Mouse (Mus musculus): Measurements from ENCODE around the gene 4930442H23Rik. TPM values are rescaled to one million over a fixed set of nuclear protein-coding genes. Genes with fewer than 3 reads are reported as not detected.
A peak's percentile ranks its signal among the peaks of the same experiment; 100 is the strongest.

4930442H23Rik gene
- polyA plus RNA-seq, 1 experiment, result not detected

DNA sequence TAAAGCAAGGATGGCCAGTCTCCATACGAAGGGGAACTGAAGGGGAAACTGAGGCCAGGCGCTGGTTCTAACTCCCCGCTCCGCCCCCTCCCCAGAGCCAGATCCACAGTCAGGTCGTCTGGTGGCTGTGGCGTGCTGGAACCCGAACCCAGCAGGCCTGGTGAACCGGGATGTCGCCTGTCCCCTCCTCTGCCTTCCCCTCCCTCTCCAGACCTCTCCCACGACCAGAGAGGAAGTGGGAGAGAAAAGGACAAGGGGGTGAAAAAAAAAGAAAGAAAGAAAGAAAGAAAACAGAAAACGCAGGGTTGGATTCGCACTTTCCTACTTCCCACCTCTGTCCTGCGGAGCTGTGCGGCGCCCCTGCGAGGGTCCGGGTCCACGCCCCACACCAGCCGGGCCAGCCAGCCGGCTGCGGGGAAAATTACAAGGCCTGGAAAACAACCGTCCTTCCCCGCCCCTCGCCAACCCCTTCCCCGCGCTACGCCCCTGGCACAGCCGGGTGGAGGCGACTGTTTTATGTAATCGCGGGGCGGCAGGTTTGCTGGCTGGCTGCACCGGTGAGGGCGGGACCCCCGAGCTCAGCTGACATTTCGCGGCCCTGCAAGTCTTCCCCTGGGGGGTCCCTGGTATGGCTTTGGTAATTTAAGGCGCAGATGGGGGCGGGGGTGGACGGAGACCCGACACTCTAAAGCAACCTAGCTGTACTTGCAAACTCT, 48.5 kb downstream of the 4930442H23Rik start, which contains the start of gene Zbtb7a:
Zbtb7a (plus strand) TSS at position 255 of the 716 bp plus-strand sequence.
- peak within 1 kb of the TSS; percentile 69 for H3K4me3 ChIP-seq (ENCODE audit: insufficient read depth, low read length)
- peaks cover 18% of the 10 kb centered on the region for H3K4me1 ChIP-seq (ENCODE audit: control insufficient read depth, insufficient read depth, low read length)
- TF ChIP-seq CTCF (IDR thresholded peaks at IDR 0.05; ENCODE audit: low read depth, low read length) (no peak), POLR2A (IDR thresholded peaks at IDR 0.05; ENCODE audit: borderline replicate concordance, low read depth, low read length) (no peak)
- peak within 1 kb of the TSS; percentile 96 for H3K27ac ChIP-seq (ENCODE audit: insufficient read depth, low read depth, low read length)

- H3K4me1 ChIP-seq (ENCODE audit: control insufficient read depth, insufficient read depth, low read length), result peaks cover 14% of the 10 kb centered on the region
- H3K27ac ChIP-seq (ENCODE audit: insufficient read depth, low read depth, low read length), result peak overlapping the region; percentile 96
- TF ChIP-seq CTCF (IDR thresholded peaks at IDR 0.05; ENCODE audit: low read depth, low read length) (no peak), POLR2A (IDR thresholded peaks at IDR 0.05; ENCODE audit: borderline replicate concordance, low read depth, low read length) (no peak)
- H3K4me3 ChIP-seq (ENCODE audit: insufficient read depth, low read length), result peak overlapping the region; percentile 69
These were observed 49.5 kb downstream of the 4930442H23Rik start for GRCm38 (mm10) chr10:81134181-81134587.

Other genes starting within 250 kb of the 4930442H23Rik start
- gene Gng7, start 168.9 kb downstream of the 4930442H23Rik start, polyA plus RNA-seq (2012; ENCODE audit: insufficient read depth, insufficient read length, missing spikeins), result 3.5 and 4.6 TPM in 2 replicates
- not detected in 2 replicates for gene Diras1, start 158.2 kb downstream of the 4930442H23Rik start, polyA plus RNA-seq (2012; ENCODE audit: insufficient read depth, insufficient read length, missing spikeins)
- 14.0 and 14.5 TPM in 2 replicates for gene Slc39a3, start 146.4 kb downstream of the 4930442H23Rik start, polyA plus RNA-seq (2012; ENCODE audit: insufficient read depth, insufficient read length, missing spikeins)
- gene Sgta, start 123.7 kb downstream of the 4930442H23Rik start, polyA plus RNA-seq (2012; ENCODE audit: insufficient read depth, insufficient read length, missing spikeins), result 58.5 and 66.8 TPM in 2 replicates
- gene Thop1, start 113.8 kb downstream of the 4930442H23Rik start, polyA plus RNA-seq (2012; ENCODE audit: insufficient read depth, insufficient read length, missing spikeins), result 7.4 and 10.8 TPM in 2 replicates
- gene Creb3l3, start 85.0 kb downstream of the 4930442H23Rik start, polyA plus RNA-seq (2012; ENCODE audit: insufficient read depth, insufficient read length, missing spikeins), result 1.3 TPM in 2 replicates
- 71.4 and 77.6 TPM in 2 replicates for gene Map2k2, start 77.9 kb downstream of the 4930442H23Rik start, polyA plus RNA-seq (2012; ENCODE audit: insufficient read depth, insufficient read length, missing spikeins)
- gene Zbtb7a, start 48.6 kb downstream of the 4930442H23Rik start, polyA plus RNA-seq (2012; ENCODE audit: insufficient read depth, insufficient read length, missing spikeins), result 52.0 and 54.9 TPM in 2 replicates
- gene Pias4, start 15.9 kb downstream of the 4930442H23Rik start, polyA plus RNA-seq (2012; ENCODE audit: insufficient read depth, insufficient read length, missing spikeins), result 21.9 and 28.2 TPM in 2 replicates
- gene Eef2, start 7.2 kb downstream of the 4930442H23Rik start, polyA plus RNA-seq (2012; ENCODE audit: insufficient read depth, insufficient read length, missing spikeins), result 877 and 1,003 TPM in 2 replicates
- 36.4 and 39.8 TPM in 2 replicates for gene Dapk3, start 844 bp downstream of the 4930442H23Rik start, polyA plus RNA-seq (2012; ENCODE audit: insufficient read depth, insufficient read length, missing spikeins)
- gene Nmrk2, start 18.2 kb upstream of the 4930442H23Rik start, polyA plus RNA-seq (2012; ENCODE audit: insufficient read depth, insufficient read length, missing spikeins), result not detected in 2 replicates
- gene Atcay, start 47.0 kb upstream of the 4930442H23Rik start, polyA plus RNA-seq (2012; ENCODE audit: insufficient read depth, insufficient read length, missing spikeins), result not detected in 2 replicates
- 2.7 and 3.0 TPM in 2 replicates for gene Zfr2, start 49.3 kb upstream of the 4930442H23Rik start, polyA plus RNA-seq (2012; ENCODE audit: insufficient read depth, insufficient read length, missing spikeins)
- 10.8 and 14.4 TPM in 2 replicates for gene Matk, start 69.1 kb upstream of the 4930442H23Rik start, polyA plus RNA-seq (2012; ENCODE audit: insufficient read depth, insufficient read length, missing spikeins)
- 46.5 and 51.1 TPM in 2 replicates for gene Mrpl54, start 83.1 kb upstream of the 4930442H23Rik start, polyA plus RNA-seq (2012; ENCODE audit: insufficient read depth, insufficient read length, missing spikeins)
- 34.3 and 36.1 TPM in 2 replicates for gene Apba3, start 83.1 kb upstream of the 4930442H23Rik start, polyA plus RNA-seq (2012; ENCODE audit: insufficient read depth, insufficient read length, missing spikeins)
- 9.2 and 9.8 TPM in 2 replicates for gene Tjp3, start 107.7 kb upstream of the 4930442H23Rik start, polyA plus RNA-seq (2012; ENCODE audit: insufficient read depth, insufficient read length, missing spikeins)
- 90.9 and 106 TPM in 2 replicates for gene Pip5k1c, start 109.1 kb upstream of the 4930442H23Rik start, polyA plus RNA-seq (2012; ENCODE audit: insufficient read depth, insufficient read length, missing spikeins)
- 18.1 and 18.2 TPM in 2 replicates for gene Cactin, start 137.3 kb upstream of the 4930442H23Rik start, polyA plus RNA-seq (2012; ENCODE audit: insufficient read depth, insufficient read length, missing spikeins)
- gene Tbxa2r, start 144.9 kb upstream of the 4930442H23Rik start, polyA plus RNA-seq (2012; ENCODE audit: insufficient read depth, insufficient read length, missing spikeins), result not detected in 2 replicates
- not detected in 2 replicates for gene Gipc3, start 159.4 kb upstream of the 4930442H23Rik start, polyA plus RNA-seq (2012; ENCODE audit: insufficient read depth, insufficient read length, missing spikeins)
- 52.2 and 53.3 TPM in 2 replicates for gene Hmg20b, start 166.6 kb upstream of the 4930442H23Rik start, polyA plus RNA-seq (2012; ENCODE audit: insufficient read depth, insufficient read length, missing spikeins)
- 80.9 and 86.2 TPM in 2 replicates for gene Mfsd12, start 173.6 kb upstream of the 4930442H23Rik start, polyA plus RNA-seq (2012; ENCODE audit: insufficient read depth, insufficient read length, missing spikeins)
- not detected in 2 replicates for gene 4930404N11Rik, start 182.0 kb upstream of the 4930442H23Rik start, polyA plus RNA-seq (2012; ENCODE audit: insufficient read depth, insufficient read length, missing spikeins)
- gene Fzr1, start 194.7 kb upstream of the 4930442H23Rik start, polyA plus RNA-seq (2012; ENCODE audit: insufficient read depth, insufficient read length, missing spikeins), result 32.6 and 35.0 TPM in 2 replicates
- 23.1 and 29.5 TPM in 2 replicates for gene Dohh, start 200.6 kb upstream of the 4930442H23Rik start, polyA plus RNA-seq (2012; ENCODE audit: insufficient read depth, insufficient read length, missing spikeins)
- gene Gm48551, start 200.6 kb upstream of the 4930442H23Rik start, polyA plus RNA-seq (2012; ENCODE audit: insufficient read depth, insufficient read length, missing spikeins), result 0.75 and 2.2 TPM in 2 replicates
- not detected in 2 replicates for gene Gm48552, start 205.2 kb upstream of the 4930442H23Rik start, polyA plus RNA-seq (2012; ENCODE audit: insufficient read depth, insufficient read length, missing spikeins)
- 41.9 and 45.5 TPM in 2 replicates for gene Smim24, start 209.2 kb upstream of the 4930442H23Rik start, polyA plus RNA-seq (2012; ENCODE audit: insufficient read depth, insufficient read length, missing spikeins)

All from bone marrow macrophage, adult 2 months (primary cell).